Mouse (Mus musculus) embryonic facial prominence, embryonic 15.5 days (tissue): ENCODE results near the gene Acsf3. TPM values are rescaled to one million over a fixed set of nuclear protein-coding genes. Genes with fewer than 3 reads are reported as not detected.
A peak's percentile ranks its signal among the peaks of the same experiment; 100 is the strongest.

Source experiments
- ATAC-seq: fragments of 200-750 bp; cut with Nextera tagmentation; 2 replicates; pipeline ENCODE4 v1.8.0; 2017; ENCODE audit warnings: low read depth, moderate TSS enrichment; ENCODE audit not compliant: insufficient number of reproducible peaks, low FRiP score, low TSS enrichment
- H3K27ac ChIP-seq: fragments of 300-500 bp; sonication (generic); replicated peaks from 2 replicates; pipeline ENCODE4 v1.5.1; 2015; ENCODE audit warnings: mild to moderate bottlenecking, inconsistent platforms
- H3K27me3 ChIP-seq: fragments of 300-500 bp; sonication (generic); 2 replicates; pipeline ENCODE4 v1.6.1; 2015; ENCODE audit warnings: inconsistent platforms
- H3K36me3 ChIP-seq: fragments of 300-500 bp; sonication (generic); 2 replicates; pipeline ENCODE4 v1.6.1; 2015; ENCODE audit warnings: mild to moderate bottlenecking, inconsistent platforms
- H3K4me1 ChIP-seq: fragments of 300-500 bp; sonication (generic); 2 replicates; pipeline ENCODE4 v1.6.1; 2015; ENCODE audit warnings: inconsistent platforms
- H3K4me2 ChIP-seq: fragments of 300-500 bp; sonication (generic); replicated peaks from 2 replicates; pipeline ENCODE4 v1.6.1; 2015; ENCODE audit warnings: mild to moderate bottlenecking, inconsistent platforms
- H3K4me3 ChIP-seq: fragments of 300-500 bp; sonication (generic); replicated peaks from 2 replicates; pipeline ENCODE4 v1.5.1; 2015; ENCODE audit warnings: mild to moderate bottlenecking, inconsistent platforms
- H3K9ac ChIP-seq: fragments of 300-500 bp; sonication (generic); 2 replicates; pipeline ENCODE4 v1.6.1; 2015; ENCODE audit warnings: inconsistent platforms
- H3K9me3 ChIP-seq: fragments of 300-500 bp; sonication (generic); replicated peaks from 2 replicates; pipeline ENCODE4 v1.6.1; 2016; ENCODE audit warnings: inconsistent platforms
- WGBS: fragments of 180-500 bp; shearing (Covaris S2); methylation state at CpG from one replicate; pipeline ENCODE4 v1.1.7; 2015; 5-methylcytosine and 5-hydroxymethylcytosine counted together
- polyA plus RNA-seq: library from polyadenylated mRNA; unstranded; fragments of >200 nt; fragmentation: Nextera tagmentation; extraction: Ambion mirVana; gene quantifications from 2 replicates; pipeline ENCODE4 v1.2.1, GENCODE M21; 2015

The Acsf3 gene
- 17.1 and 17.2 TPM in 2 replicates for polyA plus RNA-seq

DNA sequence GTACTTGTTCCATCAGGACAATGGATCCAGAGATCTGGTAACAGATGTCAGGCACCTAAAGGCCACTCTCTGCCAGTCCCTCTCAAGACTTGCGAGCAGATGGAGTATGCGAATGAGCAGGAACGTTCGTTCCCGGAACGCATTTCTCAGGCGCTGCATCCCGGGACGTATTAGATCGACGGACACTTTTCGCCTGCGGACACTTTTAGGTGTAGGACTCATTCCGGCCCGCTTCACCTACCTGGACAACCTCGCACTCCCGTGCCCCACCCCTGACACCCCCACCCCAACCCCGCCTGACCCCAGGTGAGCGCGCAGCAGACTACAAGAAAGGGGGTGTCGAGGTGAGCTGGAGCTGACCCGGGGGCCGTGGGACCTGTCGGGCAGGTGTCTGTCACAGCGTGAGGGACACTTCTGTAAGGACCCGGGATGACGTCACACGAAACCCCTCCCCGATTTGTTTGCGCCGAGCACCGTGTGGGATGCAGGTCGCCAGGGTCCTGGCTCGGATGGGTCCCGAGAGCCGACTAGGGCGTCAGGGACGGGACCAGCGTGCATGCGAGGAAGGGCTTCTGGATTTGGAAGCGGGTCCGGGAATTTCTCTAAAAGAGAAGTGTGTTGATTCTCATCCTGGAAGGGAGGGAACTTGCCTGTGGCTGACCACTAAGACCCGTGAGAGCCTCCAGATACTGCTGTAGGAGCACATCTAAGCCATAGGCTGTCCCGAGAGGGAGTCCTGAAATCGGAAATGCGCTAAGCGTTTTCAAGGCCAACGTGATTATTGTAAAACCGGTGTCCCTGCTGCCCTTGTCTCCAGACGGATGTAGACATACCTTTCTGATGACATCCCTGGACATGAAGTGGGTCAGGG lies at the start of gene Acsf3:
Gene Acsf3, plus strand, starts transcription at position 202 of the 871 bp plus-strand sequence.
- 1% methylated on average over 50 of the region's 50 CpGs for whole genome bisulfite sequencing
- no peaks in the 10 kb centered on the region for H3K9me3 ChIP-seq

DNA sequence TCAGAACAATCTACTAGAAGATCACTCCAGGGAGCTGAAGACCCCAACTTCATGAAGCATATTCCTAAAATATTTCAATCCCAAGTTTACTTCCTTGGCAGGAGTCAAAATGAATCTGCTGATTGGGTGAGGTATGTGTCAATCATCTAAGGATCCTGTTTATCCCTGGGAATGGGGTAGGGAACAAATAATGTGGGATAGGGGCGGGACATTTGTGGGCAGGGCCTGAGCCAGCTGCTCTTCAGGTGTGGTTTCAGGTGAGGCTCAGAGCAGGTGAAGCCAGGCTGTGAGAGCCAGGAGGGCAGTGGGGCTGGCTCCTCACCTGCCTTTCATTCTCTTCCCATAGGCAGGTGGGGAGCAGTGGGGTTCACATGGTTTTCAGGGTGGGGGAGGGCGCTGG lies 48.5 kb upstream of the Acsf3 start:
- Histone ChIP-seq H3K9me3 (no peaks in the 10 kb centered on the region), H3K9ac (no peak overlapping the region), H3K27ac (no peak overlapping the region), H3K27me3 (peaks cover 4% of the 10 kb centered on the region; the same call in 1 of the 2 replicates), H3K4me3 (no peak overlapping the region), H3K4me1 (0 out of 2 replicates have a peak, but pooled peaks cover 3% of the 10 kb centered on the region), H3K36me3 (no peaks in the 10 kb centered on the region), H3K4me2 (no peak overlapping the region)
- ATAC-seq, result no peak
- 60% methylated on average over 2 of the region's 2 CpGs for WGBS

More for the DNA sequence above, at the start of gene Acsf3:
- peak within 1 kb of the TSS; percentile 88 for H3K4me3 ChIP-seq
- H3K27me3 ChIP-seq, result peaks cover 8% of the 10 kb centered on the region; the same call in 1 of the 2 replicates
- peak; percentile 59 for ATAC-seq
- peaks cover 13% of the 10 kb centered on the region for H3K4me1 ChIP-seq
- peak within 1 kb of the TSS; percentile 82 for H3K9ac ChIP-seq
- H3K4me2 ChIP-seq, result peak within 1 kb of the TSS; percentile 88
- H3K27ac ChIP-seq, result no peak within 1 kb of the TSS
- H3K36me3 ChIP-seq, result peaks cover 9% of the 10 kb centered on the region; the same call in 1 of the 2 replicates

DNA sequence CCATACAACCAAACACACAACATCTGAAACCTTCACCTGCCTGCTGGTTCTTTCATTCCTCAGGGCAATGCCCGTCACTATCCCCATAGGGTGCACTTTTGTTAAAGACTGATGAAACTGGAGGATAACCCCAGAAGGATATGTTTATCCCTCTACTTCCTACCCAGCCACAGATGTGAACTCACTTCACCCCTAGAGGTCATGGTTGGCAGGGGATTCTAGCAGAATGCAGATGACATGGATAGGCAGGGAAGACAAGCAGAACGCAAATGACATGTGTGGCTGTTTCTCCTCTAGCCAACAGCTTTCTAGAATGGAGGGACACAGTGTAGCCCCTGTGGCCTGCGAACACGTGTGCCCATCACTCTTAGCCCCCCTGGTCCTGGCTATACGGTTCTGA lies 47.9 kb upstream of the Acsf3 start:
- no peak overlapping the region for H3K4me3 ChIP-seq
- H3K27me3 ChIP-seq, result no peaks in the 10 kb centered on the region
- no peak overlapping the region for H3K27ac ChIP-seq
- H3K9me3 ChIP-seq, result no peaks in the 10 kb centered on the region
- no peak overlapping the region for H3K4me2 ChIP-seq
- H3K9ac ChIP-seq, result no peak overlapping the region
- H3K36me3 ChIP-seq, result no peaks in the 10 kb centered on the region
- WGBS, result 62% methylated on average over 5 of the region's 5 CpGs
- H3K4me1 ChIP-seq, result 0 out of 2 replicates have a peak, but pooled peaks cover 3% of the 10 kb centered on the region
- ATAC-seq, result no peak

DNA sequence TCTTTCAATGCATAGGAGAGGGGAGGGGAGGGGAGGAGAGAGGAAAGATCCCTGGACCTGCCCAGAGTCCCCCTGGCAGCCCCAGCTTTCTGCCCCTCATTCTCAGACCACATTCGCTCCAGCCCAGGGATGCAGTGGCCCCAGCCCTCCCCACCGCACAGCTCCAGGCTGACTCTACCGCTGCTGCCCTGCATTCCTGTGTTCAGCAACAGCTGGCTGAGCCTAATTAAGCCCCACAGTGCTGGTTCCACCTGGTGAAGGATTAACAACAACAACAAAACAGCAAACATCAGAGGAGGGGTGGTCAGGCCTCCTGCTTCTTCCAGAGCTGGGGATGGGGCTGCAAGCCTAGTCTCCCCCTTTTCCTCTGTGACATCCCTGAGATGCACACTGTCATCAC lies 46.7 kb upstream of the Acsf3 start:
- Histone ChIP-seq H3K4me1 (0 out of 2 replicates have a peak, but pooled peaks cover 3% of the 10 kb centered on the region), H3K27me3 (no peaks in the 10 kb centered on the region), H3K4me3 (no peak overlapping the region), H3K27ac (no peak overlapping the region), H3K4me2 (no peak overlapping the region), H3K36me3 (no peaks in the 10 kb centered on the region), H3K9ac (no peak overlapping the region), H3K9me3 (no peaks in the 10 kb centered on the region)
- ATAC-seq, result no peak
- WGBS, result 11% methylated on average over 3 of the region's 3 CpGs

DNA sequence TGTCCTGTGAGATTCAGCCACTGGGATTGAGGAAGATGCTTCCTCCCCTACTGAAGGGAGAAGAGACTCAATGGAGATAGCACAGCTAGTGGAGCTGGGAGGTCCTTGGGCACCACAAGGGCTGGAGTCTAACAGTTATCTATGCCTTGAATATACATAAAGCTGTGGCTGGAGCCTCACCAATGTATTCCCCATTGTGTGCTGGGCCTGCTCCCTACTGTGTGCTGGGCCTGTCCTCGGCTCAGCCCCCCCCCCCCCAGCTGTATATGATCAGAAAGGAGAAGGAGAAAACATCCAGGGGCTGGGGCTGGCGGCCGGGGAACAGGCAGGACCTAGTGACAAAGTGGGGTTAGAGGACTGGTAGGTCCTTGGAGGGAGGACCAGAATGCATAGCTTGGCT lies 40.2 kb upstream of the Acsf3 start:
- Histone ChIP-seq H3K4me2 (no peak overlapping the region), H3K27ac (no peak overlapping the region), H3K9me3 (no peaks in the 10 kb centered on the region), H3K9ac (no peak overlapping the region), H3K4me3 (no peak overlapping the region), H3K36me3 (no peaks in the 10 kb centered on the region), H3K27me3 (peaks cover 3% of the 10 kb centered on the region; the same call in 1 of the 2 replicates), H3K4me1 (peaks cover 20% of the 10 kb centered on the region)
- no peak for ATAC-seq
- 38% methylated on average over 3 of the region's 3 CpGs for WGBS

DNA sequence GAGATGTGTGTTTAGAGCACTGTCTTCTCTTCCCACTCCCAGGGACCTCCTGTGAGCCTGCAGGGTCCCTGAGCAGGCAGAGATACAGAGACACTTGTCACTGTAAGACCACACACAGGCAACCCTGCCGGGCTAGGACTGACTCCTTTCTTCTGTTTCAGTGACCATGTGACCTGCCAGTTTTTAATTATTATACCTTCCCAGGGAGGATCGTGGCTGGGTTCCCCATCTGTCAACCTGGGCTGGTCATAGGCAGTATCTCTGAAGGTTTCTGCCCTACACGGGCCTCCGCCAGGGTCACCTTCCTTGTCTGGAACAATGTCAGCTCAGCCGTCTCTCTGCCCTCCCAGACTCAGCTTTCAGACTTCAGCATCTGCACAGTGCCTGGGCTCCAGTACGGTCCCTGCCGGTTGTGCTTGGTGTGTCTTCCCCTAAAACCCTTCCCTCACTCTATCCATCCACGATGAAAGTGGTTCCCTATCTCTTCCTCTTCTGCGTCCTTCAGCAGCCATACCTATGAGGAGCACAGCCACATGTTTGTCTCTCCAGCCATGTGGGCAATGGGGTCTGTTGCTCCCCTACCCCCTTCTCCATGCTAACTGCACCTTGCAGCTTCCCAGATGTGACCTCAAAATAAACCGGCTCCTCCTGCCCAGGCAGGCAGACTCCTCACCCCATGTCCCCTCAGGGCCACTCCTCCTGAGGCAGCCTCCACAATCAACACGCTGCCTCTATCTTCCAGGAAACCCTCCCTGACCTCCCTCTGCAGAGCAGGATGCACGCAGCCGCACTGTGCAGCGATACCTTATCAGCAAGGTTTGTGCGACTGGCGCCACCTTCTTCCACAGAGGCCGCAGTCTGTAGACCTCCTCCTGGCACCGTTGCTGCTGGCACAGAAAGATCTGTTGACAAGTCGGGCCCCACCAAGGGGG lies 39.5 kb upstream of the Acsf3 start:
- Histone ChIP-seq H3K27me3 (peaks cover 7% of the 10 kb centered on the region; the same call in 1 of the 2 replicates), H3K9me3 (no peaks in the 10 kb centered on the region), H3K9ac (no peak overlapping the region), H3K4me1 (peaks cover 20% of the 10 kb centered on the region), H3K4me2 (no peak overlapping the region), H3K36me3 (no peaks in the 10 kb centered on the region), H3K27ac (no peak overlapping the region), H3K4me3 (no peak overlapping the region)
- no peak for ATAC-seq
- 49% methylated on average over 19 of the region's 19 CpGs for WGBS

DNA sequence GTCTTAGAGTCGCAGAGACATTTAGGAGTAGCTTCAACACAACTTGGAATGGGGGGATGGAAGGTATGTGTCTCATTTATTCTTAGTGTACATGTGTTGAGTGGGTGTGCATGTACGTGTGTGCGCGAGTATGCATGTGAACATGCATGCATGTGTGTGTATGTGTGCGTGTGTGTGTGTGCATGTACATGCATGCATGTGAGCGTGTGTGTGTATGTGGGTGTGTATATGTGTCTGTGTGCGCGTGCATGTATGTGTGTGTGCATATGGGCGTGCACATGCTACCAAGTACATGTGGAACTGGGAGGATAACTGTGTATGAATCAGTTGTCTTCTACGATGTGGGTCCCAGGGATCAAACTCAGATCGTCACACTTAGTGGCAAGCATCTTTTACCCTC lies 38.7 kb upstream of the Acsf3 start:
- H3K4me1 ChIP-seq, result peaks cover 20% of the 10 kb centered on the region
- WGBS, result 89% methylated on average over 11 of the region's 11 CpGs
- no peak overlapping the region for H3K4me2 ChIP-seq
- no peak for ATAC-seq
- no peaks in the 10 kb centered on the region for H3K36me3 ChIP-seq
- H3K9me3 ChIP-seq, result no peaks in the 10 kb centered on the region
- no peak overlapping the region for H3K9ac ChIP-seq
- H3K27ac ChIP-seq, result no peak overlapping the region
- H3K27me3 ChIP-seq, result peaks cover 13% of the 10 kb centered on the region; the same call in 1 of the 2 replicates
- H3K4me3 ChIP-seq, result no peak overlapping the region

DNA sequence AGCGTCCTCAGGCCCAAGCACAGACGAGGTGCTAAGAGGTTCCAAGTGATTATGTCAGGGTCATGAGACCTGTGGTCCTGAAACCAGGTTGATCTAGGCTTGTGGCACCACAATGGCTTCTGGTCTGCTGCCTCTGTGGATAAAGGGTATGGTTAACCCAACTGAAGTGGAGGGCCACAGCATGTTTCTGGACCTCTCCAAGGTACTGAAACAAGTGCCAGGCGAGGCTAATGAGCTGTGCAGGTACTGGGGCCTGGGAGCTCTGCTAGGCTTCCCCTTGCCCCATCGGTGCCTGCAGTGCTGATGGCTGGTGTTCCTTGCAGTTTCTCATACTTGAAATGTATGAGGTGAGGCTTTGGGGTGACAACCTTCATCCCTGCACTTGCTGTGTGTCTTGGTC lies 38.2 kb upstream of the Acsf3 start:
- H3K27ac ChIP-seq, result no peak overlapping the region
- H3K36me3 ChIP-seq, result no peaks in the 10 kb centered on the region
- no peak overlapping the region for H3K4me2 ChIP-seq
- H3K4me1 ChIP-seq, result peaks cover 25% of the 10 kb centered on the region
- no peak overlapping the region for H3K9ac ChIP-seq
- no peak for ATAC-seq
- WGBS, result 37% methylated on average over 4 of the region's 4 CpGs
- H3K4me3 ChIP-seq, result no peak overlapping the region
- no peaks in the 10 kb centered on the region for H3K9me3 ChIP-seq
- H3K27me3 ChIP-seq, result peaks cover 17% of the 10 kb centered on the region; the same call in 1 of the 2 replicates

DNA sequence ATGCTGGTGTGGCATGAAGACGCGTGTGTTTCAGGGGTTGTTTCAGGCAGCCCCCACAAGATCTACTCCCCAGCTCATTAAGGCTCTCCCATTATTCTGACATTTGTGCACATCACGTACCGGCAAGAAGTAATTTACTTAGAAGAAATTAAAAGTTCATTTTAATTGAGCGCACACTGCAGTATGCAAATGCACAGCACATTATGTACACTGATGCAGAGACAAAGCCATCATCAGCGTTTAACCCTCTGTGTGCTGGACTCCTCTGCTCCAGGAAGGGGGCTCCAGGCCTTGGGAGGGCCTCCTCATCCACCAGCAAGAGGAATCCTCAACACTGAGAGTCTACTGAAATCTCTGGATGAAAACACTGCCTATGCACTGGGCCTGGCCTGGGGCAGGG lies 37.4 kb upstream of the Acsf3 start:
- Histone ChIP-seq H3K27ac (no peak overlapping the region), H3K9me3 (no peaks in the 10 kb centered on the region), H3K36me3 (no peaks in the 10 kb centered on the region), H3K9ac (no peak overlapping the region), H3K4me1 (peaks cover 33% of the 10 kb centered on the region), H3K27me3 (peaks cover 17% of the 10 kb centered on the region; the same call in 1 of the 2 replicates), H3K4me2 (no peak overlapping the region), H3K4me3 (no peak overlapping the region)
- WGBS, result 69% methylated on average over 6 of the region's 6 CpGs
- ATAC-seq, result no peak

DNA sequence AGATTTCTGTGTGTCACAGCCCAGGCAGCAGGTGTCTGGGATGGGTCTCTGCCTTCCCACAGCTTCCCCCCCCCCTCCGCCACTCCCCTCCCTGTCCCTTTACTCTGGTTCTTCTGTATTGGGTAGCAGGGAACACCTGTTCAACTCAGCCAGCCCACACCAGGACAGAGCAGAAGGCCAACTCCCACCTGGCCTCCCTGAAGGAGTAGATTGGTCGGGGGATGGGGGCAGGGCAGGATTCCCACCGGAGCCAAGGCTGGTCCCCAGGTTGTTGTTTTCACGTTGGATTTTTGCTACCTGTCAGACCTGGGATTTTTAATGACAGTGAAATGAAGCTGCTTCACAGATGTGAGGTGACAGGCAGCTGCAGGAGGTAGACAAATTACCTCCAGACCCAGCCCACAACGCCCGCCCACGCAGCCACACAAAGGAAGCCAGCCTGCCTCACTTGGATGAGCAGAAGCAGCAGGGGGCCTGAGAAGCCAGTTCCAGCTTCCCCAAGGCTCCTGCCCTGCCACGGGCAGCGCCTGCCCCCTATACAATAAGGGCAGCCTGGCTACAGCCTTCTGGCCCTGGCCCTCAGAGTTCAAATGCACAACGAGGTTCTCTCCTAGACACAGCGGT lies 36.1 kb upstream of the Acsf3 start:
- H3K9me3 ChIP-seq, result no peaks in the 10 kb centered on the region
- no peak overlapping the region for H3K9ac ChIP-seq
- no peak overlapping the region for H3K4me2 ChIP-seq
- ATAC-seq, result peak; percentile 73
- 17% methylated on average over 11 of the region's 11 CpGs for WGBS
- H3K4me3 ChIP-seq, result no peak overlapping the region
- no peak overlapping the region for H3K27ac ChIP-seq
- peaks cover 37% of the 10 kb centered on the region for H3K4me1 ChIP-seq
- peaks cover 24% of the 10 kb centered on the region; the same call in 1 of the 2 replicates for H3K27me3 ChIP-seq
- no peaks in the 10 kb centered on the region for H3K36me3 ChIP-seq
